Mouse (Mus musculus) C2C12 (cell line): ENCODE results near the gene Gm10964. TPM values are rescaled to one million over a fixed set of nuclear protein-coding genes. Genes with fewer than 3 reads are reported as not detected.

Source experiments
- H3K27me3 ChIP-seq: one replicate; pipeline ENCODE4 v1.6.1; 2011; ENCODE audit not compliant: control insufficient read depth, insufficient read depth, insufficient read length
- H3K36me3 ChIP-seq: one replicate; pipeline ENCODE4 v1.6.1; 2011; ENCODE audit not compliant: control insufficient read depth, insufficient read depth
- H3K4me3 ChIP-seq: one replicate; pipeline ENCODE4 v1.5.1; 2011; ENCODE audit warnings: mild to moderate bottlenecking, control low read depth; ENCODE audit not compliant: poor library complexity, insufficient read depth, severe bottlenecking
- H3K79me2 ChIP-seq: one replicate; pipeline ENCODE4 v1.6.1; 2011; ENCODE audit not compliant: control insufficient read depth, insufficient read depth
- H3K79me3 ChIP-seq: one replicate; pipeline ENCODE4 v1.6.1; 2011; ENCODE audit warnings: low read depth, control low read depth
- H3ac ChIP-seq: one replicate; pipeline ENCODE3; 2011; ENCODE audit warnings: low read depth; ENCODE audit not compliant: control insufficient read depth, insufficient read length
- CEBPB ChIP-seq: IDR thresholded peaks from one replicate; pipeline ENCODE4 v1.6.1; 2011; ENCODE audit warnings: low read depth, mild to moderate bottlenecking, control low read depth, moderate library complexity
- CTCF ChIP-seq: IDR thresholded peaks from one replicate; pipeline ENCODE4 v1.5.1; 2011; ENCODE audit not compliant: control insufficient read depth, insufficient read depth, insufficient read length
- FOSL1 ChIP-seq: IDR thresholded peaks from one replicate; pipeline ENCODE4 v1.8.0; 2011; ENCODE audit warnings: mild to moderate bottlenecking, low read length; ENCODE audit not compliant: poor library complexity, insufficient read depth, severe bottlenecking
- MAX ChIP-seq: IDR thresholded peaks from one replicate; pipeline ENCODE4 v1.6.1; 2011; ENCODE audit warnings: mild to moderate bottlenecking, control low read depth
- MYOD1 ChIP-seq: IDR thresholded peaks from one replicate; pipeline ENCODE4 v1.6.1; 2011; ENCODE audit warnings: low read depth; ENCODE audit not compliant: control insufficient read depth, insufficient read length
- MYOG ChIP-seq: IDR thresholded peaks from one replicate; pipeline ENCODE4 v1.6.1; 2011; ENCODE audit not compliant: control insufficient read depth, insufficient read length; ENCODE audit errors: extremely low read depth
- USF1 ChIP-seq: IDR thresholded peaks from one replicate; pipeline ENCODE4 v1.6.1; 2011; ENCODE audit warnings: low read depth, mild to moderate bottlenecking, control low read depth, moderate library complexity
- polyA plus RNA-seq: library from polyadenylated mRNA; unstranded; fragments of >200 nt; fragmentation: generic; extraction: Trizol; gene quantifications from one replicate; pipeline ENCODE4 v1.2.1, GENCODE M21; 2012; ENCODE audit warnings: missing spikeins

The Gm10964 gene
- polyA plus RNA-seq, 1 experiment: not detected

- TF ChIP-seq MYOG: no peak
- no peak for TF ChIP-seq CTCF
- TF ChIP-seq MYOD1: no peak
- no peak for TF ChIP-seq FOSL1
- TF ChIP-seq MAX: no peak
- no peak for TF ChIP-seq USF1
- no peak for TF ChIP-seq CEBPB
- Histone ChIP-seq H3K4me3 (no peak overlapping the region), H3K79me3 (peaks cover 54% of the 10 kb centered on the region), H3K36me3 (peaks cover 25% of the 10 kb centered on the region), H3ac (no peak overlapping the region), H3K79me2 (peaks cover 88% of the 10 kb centered on the region), H3K27me3 (no peaks in the 10 kb centered on the region)
These were observed 39.5 kb downstream of the Gm10964 start for GRCm38 (mm10) chr3:103778660-103779059.

- no peak overlapping the region for H3K4me3 ChIP-seq
- H3K36me3 ChIP-seq: peaks cover 21% of the 10 kb centered on the region
- no peak for TF ChIP-seq FOSL1
- TF ChIP-seq CTCF: no peak
- no peak for TF ChIP-seq USF1
- TF ChIP-seq MYOD1: no peak
- TF ChIP-seq MYOG: no peak
- no peak for TF ChIP-seq CEBPB
- no peak for TF ChIP-seq MAX
- no peak overlapping the region for H3ac ChIP-seq
- peaks cover 59% of the 10 kb centered on the region for H3K79me3 ChIP-seq
- no peaks in the 10 kb centered on the region for H3K27me3 ChIP-seq
- peaks cover 88% of the 10 kb centered on the region for H3K79me2 ChIP-seq
These were observed 40.0 kb downstream of the Gm10964 start for GRCm38 (mm10) chr3:103779183-103779582.

- Histone ChIP-seq H3ac (no peak overlapping the region), H3K27me3 (no peaks in the 10 kb centered on the region), H3K79me3 (peaks cover 68% of the 10 kb centered on the region), H3K79me2 (peaks cover 92% of the 10 kb centered on the region), H3K4me3 (no peak overlapping the region), H3K36me3 (peaks cover 21% of the 10 kb centered on the region)
- TF ChIP-seq USF1 (no peak), MYOD1 (no peak), MAX (no peak), CTCF (no peak), CEBPB (no peak), MYOG (no peak), FOSL1 (no peak)
These were observed 41.1 kb downstream of the Gm10964 start for GRCm38 (mm10) chr3:103780271-103780670.

GRCm38 (mm10) chr3:103780777-103781176 lies 41.6 kb downstream of the Gm10964 start:
- Histone ChIP-seq H3ac (no peak overlapping the region), H3K36me3 (peaks cover 21% of the 10 kb centered on the region), H3K79me2 (peaks cover 93% of the 10 kb centered on the region), H3K79me3 (peaks cover 72% of the 10 kb centered on the region), H3K27me3 (no peaks in the 10 kb centered on the region), H3K4me3 (no peak overlapping the region)
- TF ChIP-seq MYOD1 (no peak), CEBPB (no peak), MAX (no peak), FOSL1 (no peak), USF1 (no peak), CTCF (no peak), MYOG (no peak)

- Histone ChIP-seq H3K79me3 (peaks cover 92% of the 10 kb centered on the region), H3K4me3 (no peak overlapping the region), H3ac (no peak overlapping the region), H3K27me3 (no peaks in the 10 kb centered on the region), H3K79me2 (peaks cover 100% of the 10 kb centered on the region), H3K36me3 (peaks cover 6% of the 10 kb centered on the region)
- TF ChIP-seq USF1 (no peak), MYOD1 (no peak), FOSL1 (no peak)
These were observed 43.9 kb downstream of the Gm10964 start for GRCm38 (mm10) chr3:103782844-103783609.

GRCm38 (mm10) chr3:103787225-103787624 lies 48.1 kb downstream of the Gm10964 start:
- TF ChIP-seq CEBPB (no peak), FOSL1 (no peak), MYOG (no peak), USF1 (no peak), CTCF (no peak), MYOD1 (no peak), MAX (no peak)
- no peaks in the 10 kb centered on the region for H3K36me3 ChIP-seq
- no peak overlapping the region for H3ac ChIP-seq
- H3K4me3 ChIP-seq: no peak overlapping the region
- peaks cover 88% of the 10 kb centered on the region for H3K79me2 ChIP-seq
- no peaks in the 10 kb centered on the region for H3K27me3 ChIP-seq
- H3K79me3 ChIP-seq: peaks cover 76% of the 10 kb centered on the region
